Mouse (Mus musculus) lung, embryonic 16.5 days (tissue): ENCODE results near the gene Tmc6. TPM values are rescaled to one million over a fixed set of nuclear protein-coding genes. Genes with fewer than 3 reads are reported as not detected.

Experiments
- ATAC-seq: fragments of 200-750 bp; cut with Nextera tagmentation; 2 replicates; pipeline ENCODE4 v1.8.0; 2017; ENCODE audit warnings: low read depth, mild to moderate bottlenecking, moderate library complexity
- H3K27ac ChIP-seq: fragments of 300-500 bp; sonication (generic); 2 replicates; pipeline ENCODE4 v1.5.1; 2014; ENCODE audit warnings: mild to moderate bottlenecking, control low read depth, low read length
- H3K27me3 ChIP-seq: fragments of 300-500 bp; sonication (generic); 2 replicates; pipeline ENCODE4 v1.6.1; 2014; ENCODE audit warnings: low read depth, low read length, mixed read lengths; ENCODE audit not compliant: control insufficient read depth, insufficient read depth
- H3K36me3 ChIP-seq: fragments of 300-500 bp; sonication (generic); 2 replicates; pipeline ENCODE4 v1.6.1; 2014; ENCODE audit warnings: low read length; ENCODE audit not compliant: control insufficient read depth, insufficient read depth
- H3K4me1 ChIP-seq: fragments of 300-500 bp; sonication (generic); replicated peaks from 2 replicates; pipeline ENCODE4 v1.6.1; 2014; ENCODE audit warnings: low read length, mixed read lengths; ENCODE audit not compliant: control insufficient read depth, insufficient read depth
- H3K4me2 ChIP-seq: fragments of 300-500 bp; sonication (generic); 2 replicates; pipeline ENCODE4 v1.6.1; 2014; ENCODE audit warnings: low read depth, low read length, control low read depth
- H3K4me3 ChIP-seq: fragments of 300-500 bp; sonication (generic); 2 replicates; pipeline ENCODE4 v1.5.1; 2014; ENCODE audit warnings: mild to moderate bottlenecking, low read length, control low read depth
- H3K9ac ChIP-seq: fragments of 300-500 bp; sonication (generic); 2 replicates; pipeline ENCODE4 v1.6.1; 2014; ENCODE audit warnings: low read length, control low read depth
- H3K9me3 ChIP-seq: fragments of 300-500 bp; sonication (generic); 2 replicates; pipeline ENCODE4 v1.6.1; 2016; ENCODE audit warnings: low read length; ENCODE audit not compliant: control insufficient read depth
- WGBS: fragments of 180-500 bp; shearing (Covaris S2); extraction: QIAGEN DNeasy Blood & Tissue Kit; methylation state at CpG from one replicate; pipeline ENCODE4 v1.1.7; 2014; 5-methylcytosine and 5-hydroxymethylcytosine counted together
- polyA plus RNA-seq: library from polyadenylated mRNA; unstranded; fragments of >200 nt; fragmentation: Nextera tagmentation; extraction: Ambion mirVana; gene quantifications from 2 replicates; pipeline ENCODE4 v1.2.1, GENCODE M21; 2015

Gene Tmc6
- polyA plus RNA-seq, 1 experiment from 2014 or later, result 23.6 TPM

DNA sequence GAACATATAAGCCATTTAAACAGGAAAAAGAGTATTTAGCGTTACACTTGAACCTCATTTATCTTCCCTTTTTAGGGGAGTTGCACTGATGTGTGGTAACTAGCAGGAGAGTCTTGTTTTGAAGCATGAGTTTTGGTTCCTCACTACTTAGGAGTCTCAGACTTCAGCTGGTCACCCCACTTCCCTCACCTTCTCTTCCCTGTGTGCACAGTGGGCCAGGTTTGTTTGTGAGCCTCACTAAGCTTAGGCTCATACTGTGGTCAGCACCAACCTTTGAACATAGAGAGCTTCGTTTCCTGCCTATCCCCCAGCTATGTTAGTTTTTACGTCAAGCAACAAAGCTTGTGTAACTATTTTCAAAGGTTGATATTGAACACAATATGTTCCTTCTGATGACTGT is 63.2 kb downstream of the Tmc6 start:
- ATAC-seq, result no peak
- H3K36me3 ChIP-seq, result peaks cover 40% of the 10 kb centered on the region
- H3K27me3 ChIP-seq, result no peaks in the 10 kb centered on the region
- no peak overlapping the region for H3K27ac ChIP-seq
- no peak overlapping the region for H3K9ac ChIP-seq
- no peak overlapping the region for H3K4me3 ChIP-seq
- H3K9me3 ChIP-seq, result no peaks in the 10 kb centered on the region
- H3K4me2 ChIP-seq, result no peak overlapping the region
- 79% methylated on average over 3 of the region's 3 CpGs for WGBS
- no peaks in the 10 kb centered on the region for H3K4me1 ChIP-seq

Other genes with a start within 250 kb of the Tmc6 start
- 8.6 and 9.3 TPM in 2 replicates for gene Tnrc6c, start 127.9 kb downstream of the Tmc6 start, polyA plus RNA-seq
- gene Tmc8, start 122 bp downstream of the Tmc6 start, polyA plus RNA-seq, result 3.0 and 4.0 TPM in 2 replicates
- gene 6030468B19Rik, start 15.5 kb upstream of the Tmc6 start, polyA plus RNA-seq, result 0.14 and 1.4 TPM in 2 replicates
- 0.13 and 0.14 TPM in 2 replicates for gene Gm20708, start 27.5 kb upstream of the Tmc6 start, polyA plus RNA-seq
- gene Syngr2, start 27.5 kb upstream of the Tmc6 start, polyA plus RNA-seq, result 79.5 and 87.7 TPM in 2 replicates
- 4.9 and 5.4 TPM in 2 replicates for gene Afmid, start 43.7 kb upstream of the Tmc6 start, polyA plus RNA-seq
- 130 and 131 TPM in 2 replicates for gene Tk1, start 43.9 kb upstream of the Tmc6 start, polyA plus RNA-seq
- 312 and 336 TPM in 2 replicates for gene Birc5, start 67.1 kb upstream of the Tmc6 start, polyA plus RNA-seq
- gene Tmem235, start 78.6 kb upstream of the Tmc6 start, polyA plus RNA-seq, result not detected in 2 replicates
- gene Tha1, start 91.3 kb upstream of the Tmc6 start, polyA plus RNA-seq, result 4.6 and 5.0 TPM in 2 replicates
- 12.5 and 13.2 TPM in 2 replicates for gene Socs3, start 187.8 kb upstream of the Tmc6 start, polyA plus RNA-seq
- 41.8 and 44.8 TPM in 2 replicates for gene Pgs1, start 204.1 kb upstream of the Tmc6 start, polyA plus RNA-seq